Mouse (Mus musculus): ENCODE data around the gene Ap1b1.

GRCm38 (mm10) chr11:4946530-4946929 is 40.1 kb upstream of the Ap1b1 start:
- TF ChIP-seq CTCF (IDR thresholded peaks at IDR 0.05; ENCODE audit: borderline replicate concordance, insufficient read depth, low read length), result no peak
- TF ChIP-seq POLR2A (IDR thresholded peaks at IDR 0.05; ENCODE audit: low read depth, low read length), result no peak

Measured in embryonic fibroblast, embryonic 13.5 days (primary cell).